Comparison of ENCODE assay signal across 8 mouse cellular contexts in genomic region chr2:122466901-122467300, GRCm38 (mm10). TPM values are rescaled to one million over a fixed set of nuclear protein-coding genes. Genes with fewer than 3 reads are reported as not detected.
A peak's percentile ranks its signal among the peaks of the same experiment; 100 is the strongest.
DNase-seq lines count a peak whose midpoint lies in the region; ATAC-seq lines count a peak whose summit lies in the region.

No protein-coding gene starts in this region.

- no peaks in the 10 kb centered on the region for H3K36me3 ChIP-seq in erythroblast, embryonic 14.5 days (ENCODE audit: control insufficient read depth)
- H3K36me3 ChIP-seq in embryonic facial prominence, embryonic 13.5 days: no peaks in the 10 kb centered on the region
- H3K36me3 ChIP-seq in intestine, embryonic 14.5 days (ENCODE audit: control insufficient read depth, insufficient read depth, low read length): no peaks in the 10 kb centered on the region

- no peak for ATAC-seq in erythroblast, adult 5-6 weeks (replicated peaks; ENCODE audit: low FRiP score, poor library complexity, severe bottlenecking)
- no peak for ATAC-seq in embryonic facial prominence, embryonic 13.5 days (ENCODE audit: insufficient number of reproducible peaks, insufficient read depth, low FRiP score, low TSS enrichment, low read depth)
- no peak for ATAC-seq in intestine, embryonic 14.5 days (replicated peaks; ENCODE audit: low FRiP score, low TSS enrichment, low read depth)
- ATAC-seq in megakaryocyte progenitor cell, adult 5-6 weeks (replicated peaks; ENCODE audit: poor library complexity): peak; percentile 7; the same call in 1 of the 2 replicates

- intact Hi-C loops in left cerebral cortex, postnatal 25 days (cut with DNase I): loop anchor here (1.0 to 10.0 kb wide), 2 partner anchors 86 to 158 kb away; no protein-coding TSS in a partner anchor

- no peak overlapping the region for H3K27ac ChIP-seq in embryonic facial prominence, embryonic 13.5 days
- H3K27ac ChIP-seq in intestine, embryonic 14.5 days (ENCODE audit: low read depth): no peak overlapping the region

- H3K4me1 ChIP-seq in erythroblast, embryonic 14.5 days (ENCODE audit: control insufficient read depth): peaks cover 12% of the 10 kb centered on the region
- H3K4me1 ChIP-seq in embryonic facial prominence, embryonic 13.5 days: peaks cover 7% of the 10 kb centered on the region
- H3K4me1 ChIP-seq in intestine, embryonic 14.5 days (replicated peaks; ENCODE audit: control insufficient read depth, insufficient read depth, low read length): no peaks in the 10 kb centered on the region

- H3K9me3 ChIP-seq in erythroblast, embryonic 14.5 days (ENCODE audit: control insufficient read depth, low read length): no peaks in the 10 kb centered on the region
- no peaks in the 10 kb centered on the region for H3K9me3 ChIP-seq in embryonic facial prominence, embryonic 13.5 days
- H3K9me3 ChIP-seq in intestine, embryonic 14.5 days (ENCODE audit: control insufficient read depth, low read length): no peaks in the 10 kb centered on the region

- H3K9ac ChIP-seq in embryonic facial prominence, embryonic 13.5 days: peak overlapping the region; percentile 69
- peak overlapping the region; percentile 52 for H3K9ac ChIP-seq in intestine, embryonic 14.5 days (ENCODE audit: low read length)

- H3K4me2 ChIP-seq in embryonic facial prominence, embryonic 13.5 days: peak overlapping the region; percentile 95
- peak overlapping the region; percentile 97 for H3K4me2 ChIP-seq in intestine, embryonic 14.5 days (ENCODE audit: low read length)

- peak overlapping the region; percentile 63 for H3K4me3 ChIP-seq in erythroblast, embryonic 14.5 days (replicated peaks)
- H3K4me3 ChIP-seq in embryonic facial prominence, embryonic 13.5 days: peak overlapping the region; percentile 56
- peak overlapping the region; percentile 53 for H3K4me3 ChIP-seq in intestine, embryonic 14.5 days (ENCODE audit: low read depth, low read length)

- 27% methylated on average over 11 of the region's 11 CpGs for WGBS in embryonic facial prominence, embryonic 13.5 days
- WGBS in intestine, embryonic 14.5 days: 38% methylated on average over 11 of the region's 11 CpGs

- DNase-seq in A20 (ENCODE audit: low read depth, low spot score): peak; percentile 6
- peak; percentile 53 for DNase-seq in intestine, embryonic 14.5 days (ENCODE audit: low spot score)
- DNase-seq in thymus, postnatal 10 days (ENCODE audit: low spot score in 2 of 2): peak; percentile 70 to 76
- no peak for DNase-seq in left cerebral cortex, postnatal 25 days (ENCODE audit: low spot score in 2 of 2)

- H3K27me3 ChIP-seq in erythroblast, embryonic 14.5 days (ENCODE audit: control insufficient read depth): no peaks in the 10 kb centered on the region; the same call in 1 of the 2 replicates
- peaks cover 4% of the 10 kb centered on the region; the same call in 1 of the 2 replicates for H3K27me3 ChIP-seq in embryonic facial prominence, embryonic 13.5 days
- H3K27me3 ChIP-seq in intestine, embryonic 14.5 days (replicated peaks; ENCODE audit: control insufficient read depth, insufficient read depth, low read length): no peaks in the 10 kb centered on the region

RNA-seq across cellular contexts. Expression of gene Gm14085, which starts 17.8 kb away (rescaled TPM):
- not detected in 2 replicates for polyA plus RNA-seq in erythroblast, embryonic 14.5 days (2012)
- 0.58 TPM in 1 of 2 replicates, not detected in the other for total RNA-seq in erythroblast, adult 5-6 weeks (2015; ENCODE audit: low replicate concordance)
- 0.28 and 2.2 TPM in 2 replicates for total RNA-seq in erythroblast, adult 5-6 weeks (2017; ENCODE audit: low replicate concordance)
- polyA plus RNA-seq in embryonic facial prominence, embryonic 13.5 days (2015; fragmentation: Nextera tagmentation; extraction: Ambion mirVana): not detected in 2 replicates
- 0.08 and 0.32 TPM in 2 replicates for polyA plus RNA-seq in intestine, embryonic 14.5 days (2014; fragmentation: Nextera tagmentation; extraction: Ambion mirVana)
- total RNA-seq in megakaryocyte progenitor cell, adult 5-6 weeks (2015): 5.7 and 7.1 TPM in 2 replicates
- 6.9 and 10.2 TPM in 2 replicates for total RNA-seq in megakaryocyte progenitor cell, adult 5-6 weeks (2017)
- total RNA-seq in left cerebral cortex, postnatal 25 days (2021): under 1 TPM in 1 of 2 experiments, not detected in 1; 0.09 TPM

RNA-seq across cellular contexts. Expression of gene Slc28a2, which starts 40.6 kb away (rescaled TPM):
- polyA plus RNA-seq in erythroblast, embryonic 14.5 days (2012): not detected in 2 replicates
- 12.3 and 16.5 TPM in 2 replicates for total RNA-seq in erythroblast, adult 5-6 weeks (2015; ENCODE audit: low replicate concordance)
- total RNA-seq in erythroblast, adult 5-6 weeks (2017; ENCODE audit: low replicate concordance): 11.7 and 15.9 TPM in 2 replicates
- polyA plus RNA-seq in embryonic facial prominence, embryonic 13.5 days (2015; fragmentation: Nextera tagmentation; extraction: Ambion mirVana): 0.40 TPM in 1 of 2 replicates, not detected in the other
- polyA plus RNA-seq in intestine, embryonic 14.5 days (2014; fragmentation: Nextera tagmentation; extraction: Ambion mirVana): 38.0 and 38.2 TPM in 2 replicates
- 61.0 and 68.7 TPM in 2 replicates for total RNA-seq in megakaryocyte progenitor cell, adult 5-6 weeks (2015)
- 72.2 and 78.8 TPM in 2 replicates for total RNA-seq in megakaryocyte progenitor cell, adult 5-6 weeks (2017)
- total RNA-seq in left cerebral cortex, postnatal 25 days (2021): not detected

Comparison
In these comparisons a context has a peak if more than half of its experiments do, and no peak if none do; other contexts are left out.
1. DNase-seq: peak in A20 (single experiment), intestine, embryonic 14.5 days (single experiment) and thymus, postnatal 10 days (2 of 2); none in left cerebral cortex, postnatal 25 days (0 of 2).
2. RNA of gene Slc28a2, which starts 40.6 kb away (total RNA-seq): 61.0 to 78.8 TPM in megakaryocyte progenitor cell, adult 5-6 weeks and 11.7 to 16.5 TPM in erythroblast, adult 5-6 weeks; not detected in left cerebral cortex, postnatal 25 days; every median in the first group is over 4 times any median in the second.
3. Peak in every context shown above with its lines, with median percentiles within 50 percentile points of each other: H3K4me3 ChIP-seq.